Mouse (Mus musculus) heart, embryonic 11.5 days (tissue): ENCODE results near the gene 9430038I01Rik. TPM values are rescaled to one million over a fixed set of nuclear protein-coding genes. Genes with fewer than 3 reads are reported as not detected.

Source experiments
- ATAC-seq: fragments of 200-750 bp; cut with Nextera tagmentation; replicated peaks from 2 replicates; pipeline ENCODE4 v1.8.0; 2017; ENCODE audit warnings: moderate library complexity; ENCODE audit not compliant: insufficient number of reproducible peaks, low FRiP score, low TSS enrichment
- H3K27ac ChIP-seq: fragments of 300-500 bp; sonication (generic); 2 replicates; pipeline ENCODE4 v1.5.1; 2014; ENCODE audit warnings: mild to moderate bottlenecking, low read depth, low read length
- H3K27me3 ChIP-seq: fragments of 300-500 bp; sonication (generic); 2 replicates; pipeline ENCODE4 v1.6.1; 2014; ENCODE audit warnings: mild to moderate bottlenecking, low read length, mixed read lengths; ENCODE audit not compliant: control insufficient read depth, insufficient read depth
- H3K36me3 ChIP-seq: fragments of 300-500 bp; sonication (generic); 2 replicates; pipeline ENCODE4 v1.6.1; 2014; ENCODE audit warnings: mild to moderate bottlenecking, low read length, moderate library complexity, mixed read lengths; ENCODE audit not compliant: control insufficient read depth, insufficient read depth
- H3K4me1 ChIP-seq: fragments of 300-500 bp; sonication (generic); 2 replicates; pipeline ENCODE4 v1.6.1; 2014; ENCODE audit warnings: low read length; ENCODE audit not compliant: control insufficient read depth, insufficient read depth
- H3K4me2 ChIP-seq: fragments of 300-500 bp; sonication (generic); 2 replicates; pipeline ENCODE4 v1.6.1; 2014; ENCODE audit warnings: mild to moderate bottlenecking, moderate library complexity
- H3K4me3 ChIP-seq: fragments of 300-500 bp; sonication (generic); 2 replicates; pipeline ENCODE4 v1.5.1; 2014; ENCODE audit warnings: low read depth, low read length
- H3K9ac ChIP-seq: fragments of 300-500 bp; sonication (generic); 2 replicates; pipeline ENCODE4 v1.6.1; 2014; ENCODE audit warnings: mild to moderate bottlenecking, low read depth, low read length, moderate library complexity
- H3K9me3 ChIP-seq: fragments of 300-500 bp; sonication (generic); replicated peaks from 2 replicates; pipeline ENCODE4 v1.6.1; 2016; ENCODE audit warnings: low read length; ENCODE audit not compliant: control insufficient read depth
- WGBS: fragments of 180-500 bp; shearing (Covaris S2); extraction: QIAGEN DNeasy Blood & Tissue Kit; methylation state at CpG from one replicate; pipeline ENCODE4 v1.1.7; 2014; ENCODE audit not compliant: insufficient replicate concordance; 5-methylcytosine and 5-hydroxymethylcytosine counted together
- polyA plus RNA-seq: library from polyadenylated mRNA; unstranded; fragments of >200 nt; fragmentation: Nextera tagmentation; extraction: Ambion mirVana; gene quantifications from 2 replicates; pipeline ENCODE4 v1.2.1, GENCODE M21; 2014

Gene 9430038I01Rik
- polyA plus RNA-seq, 1 experiment from 2014 or later: 17.4 TPM

GRCm38 (mm10) chr7:137333951-137334350, 76.6 kb downstream of the 9430038I01Rik start:
- H3K9me3 ChIP-seq: no peaks in the 10 kb centered on the region
- no peak overlapping the region for H3K4me3 ChIP-seq
- peaks cover 4% of the 10 kb centered on the region; the same call in 1 of the 2 replicates for H3K27me3 ChIP-seq
- H3K4me1 ChIP-seq: no peaks in the 10 kb centered on the region
- H3K4me2 ChIP-seq: no peak overlapping the region
- no peak overlapping the region for H3K9ac ChIP-seq
- H3K27ac ChIP-seq: no peak overlapping the region
- ATAC-seq: no peak
- no peaks in the 10 kb centered on the region for H3K36me3 ChIP-seq
- WGBS: 64% methylated on average over 2 of the region's 2 CpGs

Other genes starting within 250 kb of the 9430038I01Rik start
- 0.90 and 1.6 TPM in 2 replicates for gene Ebf3, start 96.3 kb downstream of the 9430038I01Rik start, polyA plus RNA-seq
- gene Glrx3, start 26.9 kb upstream of the 9430038I01Rik start, polyA plus RNA-seq: 202 and 211 TPM in 2 replicates